Mouse (Mus musculus) brain, embryonic 14.5 days (tissue): ENCODE data around the gene Ect2l.
A peak's percentile ranks its signal among the peaks of the same experiment; 100 is the strongest.

ENCODE experiments used
- CTCF ChIP-seq: fragments of 200-500 bp; IDR thresholded peaks from 2 replicates; pipeline ENCODE4 v1.5.1; 2012; ENCODE audit warnings: inconsistent platforms, mild to moderate bottlenecking, moderate library complexity, borderline replicate concordance; ENCODE audit not compliant: insufficient read depth, insufficient read length; ENCODE audit errors: extremely low read depth
- POLR2A ChIP-seq: fragments of 200-500 bp; IDR thresholded peaks from 2 replicates; pipeline ENCODE4 v1.6.1; 2012; ENCODE audit warnings: mild to moderate bottlenecking, inconsistent platforms, borderline replicate concordance; ENCODE audit not compliant: poor library complexity, insufficient read depth, insufficient read length, severe bottlenecking; ENCODE audit errors: extremely low read depth

- TF ChIP-seq CTCF = no peak
- peak; percentile 57; the same call in 1 of the 2 replicates for TF ChIP-seq POLR2A
Observed at GRCm38 (mm10) chr10:18234560-18235401, 24.1 kb upstream of the Ect2l start, which contains the start of gene Ccdc28a.
